9 mouse cellular contexts compared by ENCODE assay signal in the genomic region with DNA sequence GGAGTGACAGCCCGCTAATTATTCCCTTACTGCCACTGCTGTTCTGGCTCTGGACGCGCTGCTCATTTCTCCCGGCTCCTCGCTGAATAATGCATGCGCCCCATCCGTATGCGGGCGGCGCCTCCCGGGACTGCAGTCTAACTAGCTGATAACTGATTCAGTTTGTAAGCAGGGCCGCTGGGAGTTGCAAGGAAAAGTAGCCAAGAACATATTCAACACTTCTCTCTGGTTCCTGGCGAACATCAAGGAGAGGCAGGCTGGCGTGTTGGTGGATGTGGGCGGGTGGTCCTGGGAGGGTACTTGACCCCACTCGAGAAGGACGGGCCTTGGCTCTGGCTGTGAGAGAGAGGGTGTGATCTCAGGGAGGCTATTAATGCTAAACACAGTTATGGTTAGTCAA. TPM values are rescaled to one million over a fixed set of nuclear protein-coding genes. Genes with fewer than 3 reads are reported as not detected.
DNase-seq lines count a peak whose midpoint lies in the region; ATAC-seq and TF ChIP-seq lines count a peak whose summit lies in the region.
"Had no signal": no experiment of that assay in that cellular context is flagged by ENCODE, and none has a peak within 500 bp of the region (broad histone marks: within the 10 kb centered on the region; RNA-seq: fewer than 3 reads in every experiment).

No protein-coding gene starts in this region.

- 0 out of 2 replicates have a peak overlapping the region, but pooled peaks have one; percentile 28 for H3K27ac ChIP-seq in embryonic facial prominence, embryonic 13.5 days
- H3K27ac ChIP-seq in heart, adult 2 months, result no peak overlapping the region
- H3K27ac ChIP-seq in midbrain, postnatal 0 days (ENCODE audit: low read depth, low read length), result peak overlapping the region; percentile 94

- no peaks in the 10 kb centered on the region for H3K36me3 ChIP-seq in embryonic facial prominence, embryonic 13.5 days
- no peaks in the 10 kb centered on the region for H3K36me3 ChIP-seq in heart, adult 2 months (ENCODE audit: control insufficient read depth, insufficient read depth, low read length)
- H3K36me3 ChIP-seq in midbrain, postnatal 0 days (ENCODE audit: insufficient read depth, low read length), result no peaks in the 10 kb centered on the region

- peak; percentile 51 for TF ChIP-seq CTCF in heart, adult 2 months (IDR thresholded peaks at IDR 0.05)
- TF ChIP-seq CTCF in midbrain, postnatal 0 days (IDR thresholded peaks at IDR 0.05), result peak; percentile 55

- DNase-seq in adrenal gland, postnatal 25 days, result peak; percentile 17
- DNase-seq in heart, adult 2 months, result peak; percentile 62 to 70
- peak; percentile 36 for DNase-seq in kidney, adult 18-20 months
- DNase-seq in left cerebral cortex, postnatal 25 days (ENCODE audit: low spot score in 2 of 2), result peak; percentile 78 to 94
- DNase-seq in midbrain, postnatal 0 days (ENCODE audit: low spot score), result peak; percentile 83
- no peak for DNase-seq in spleen, postnatal 14 days (ENCODE audit: low spot score in 2 of 2)
- no peak for DNase-seq in thymus, postnatal 25 days

- no peak for TF ChIP-seq EP300 in heart, adult 2 months (IDR thresholded peaks at IDR 0.05; ENCODE audit: insufficient read depth, low read depth, low read length)

- no peak overlapping the region for H3K9ac ChIP-seq in embryonic facial prominence, embryonic 13.5 days
- 0 out of 2 replicates have a peak overlapping the region, but pooled peaks have one; percentile 38 for H3K9ac ChIP-seq in heart, adult 2 months (ENCODE audit: low read depth, low read length)
- no peak overlapping the region; the same call in 1 of the 2 replicates for H3K9ac ChIP-seq in midbrain, postnatal 0 days (replicated peaks; ENCODE audit: low read length, poor library complexity, severe bottlenecking)

- H3K79me2 ChIP-seq in heart, adult 2 months (replicated peaks; ENCODE audit: control insufficient read depth, insufficient read depth, low read length), result no peaks in the 10 kb centered on the region

- peaks cover 14% of the 10 kb centered on the region for H3K27me3 ChIP-seq in embryonic facial prominence, embryonic 13.5 days
- H3K27me3 ChIP-seq in heart, adult 2 months (ENCODE audit: control insufficient read depth, insufficient read depth, low read length), result no peaks in the 10 kb centered on the region
- no peaks in the 10 kb centered on the region for H3K27me3 ChIP-seq in midbrain, postnatal 0 days (ENCODE audit: insufficient read depth, low read length)

- 9% methylated on average over 17 of the region's 17 CpGs for WGBS in embryonic facial prominence, embryonic 13.5 days
- WGBS in heart, adult 2 months, result 12% methylated on average over 17 of the region's 17 CpGs
- 2% methylated on average over 17 of the region's 17 CpGs for WGBS in midbrain, postnatal 0 days

- ATAC-seq in embryonic facial prominence, embryonic 13.5 days (ENCODE audit: insufficient number of reproducible peaks, insufficient read depth, low FRiP score, low TSS enrichment, low read depth), result no peak
- peak; percentile 77 for ATAC-seq in midbrain, postnatal 0 days (ENCODE audit: low FRiP score)

- peak overlapping the region; percentile 34 for H3K4me3 ChIP-seq in embryonic facial prominence, embryonic 13.5 days
- peak overlapping the region; percentile 28; the same call in 1 of the 2 replicates for H3K4me3 ChIP-seq in heart, adult 2 months
- peak overlapping the region; percentile 29; the same call in 1 of the 2 replicates for H3K4me3 ChIP-seq in midbrain, postnatal 0 days (ENCODE audit: low read depth, low read length)
- H3K4me3 ChIP-seq: myocyte had no signal

- intact Hi-C loops in heart, adult 2 months (cut with DNase I), result no loop called here
- intact Hi-C loops in left cerebral cortex, postnatal 25 days (cut with DNase I), result loop anchor here (5.0 kb wide), 1 partner anchor 345 kb away; a partner anchor contains a TSS

- peak overlapping the region; percentile 66 for H3K4me2 ChIP-seq in embryonic facial prominence, embryonic 13.5 days
- peak overlapping the region; percentile 59 for H3K4me2 ChIP-seq in midbrain, postnatal 0 days (ENCODE audit: low read depth, low read length, poor library complexity, severe bottlenecking)

- H3K9me3 ChIP-seq in embryonic facial prominence, embryonic 13.5 days, result no peaks in the 10 kb centered on the region
- H3K9me3 ChIP-seq in midbrain, postnatal 0 days (ENCODE audit: low read length), result no peaks in the 10 kb centered on the region

- no peak for TF ChIP-seq POLR2A in heart, adult 2 months (IDR thresholded peaks at IDR 0.05; ENCODE audit: insufficient read depth, low read depth, low read length)

- peaks cover 20% of the 10 kb centered on the region for H3K4me1 ChIP-seq in embryonic facial prominence, embryonic 13.5 days
- H3K4me1 ChIP-seq in heart, adult 2 months (ENCODE audit: control insufficient read depth, insufficient read depth, low read length), result peaks cover 3% of the 10 kb centered on the region; the same call in 1 of the 2 replicates
- peaks cover 14% of the 10 kb centered on the region for H3K4me1 ChIP-seq in midbrain, postnatal 0 days (ENCODE audit: insufficient read depth, low read length)

RNA-seq across cellular contexts. Expression of a gene that starts 28.4 kb away (rescaled TPM):
- not detected in 2 replicates for total RNA-seq in adrenal gland, postnatal 25 days (2021)
- polyA plus RNA-seq in embryonic facial prominence, embryonic 13.5 days (2015; fragmentation: Nextera tagmentation; extraction: Ambion mirVana), result not detected in 2 replicates
- total RNA-seq in heart, adult 2 months (2021), result not detected
- polyA plus RNA-seq in heart, adult 2 months (2012; rRNA removed), result not detected in 2 replicates
- not detected for total RNA-seq in left cerebral cortex, postnatal 25 days (2021)
- not detected in 2 replicates for total RNA-seq in midbrain, postnatal 0 days (2014; rRNA removed)
- not detected in 2 replicates for polyA plus RNA-seq in midbrain, postnatal 0 days (2015; fragmentation: Nextera tagmentation; extraction: Ambion mirVana)
- polyA plus RNA-seq: myocyte had no signal

Comparison
In these comparisons a context has a peak if more than half of its experiments do, and no peak if none do; other contexts are left out.
1. DNase-seq: peak in adrenal gland, postnatal 25 days (single experiment), heart, adult 2 months (2 of 2), kidney, adult 18-20 months (single experiment), left cerebral cortex, postnatal 25 days (2 of 2) and midbrain, postnatal 0 days (single experiment); none in spleen, postnatal 14 days (0 of 2) and thymus, postnatal 25 days (single experiment).
2. Peak in every context shown above with its lines, with median percentiles within 50 percentile points of each other: H3K4me3 ChIP-seq.